Mouse (Mus musculus) thymus, postnatal 36 days (tissue): Measurements from ENCODE around the gene Sap25.
"Not testable (repeated sequence)": the region's sequence is repeated elsewhere in the genome, so short reads cannot be mapped to it uniquely, and the experiment has no call there.

Experiments used
- DNase-seq, 2 experiments: peaks; one replicate each; pipeline ENCODE4 v3.0.0; 2022; ENCODE audit warnings: mixed read lengths in 2 of 2

The Sap25 gene

DNA sequence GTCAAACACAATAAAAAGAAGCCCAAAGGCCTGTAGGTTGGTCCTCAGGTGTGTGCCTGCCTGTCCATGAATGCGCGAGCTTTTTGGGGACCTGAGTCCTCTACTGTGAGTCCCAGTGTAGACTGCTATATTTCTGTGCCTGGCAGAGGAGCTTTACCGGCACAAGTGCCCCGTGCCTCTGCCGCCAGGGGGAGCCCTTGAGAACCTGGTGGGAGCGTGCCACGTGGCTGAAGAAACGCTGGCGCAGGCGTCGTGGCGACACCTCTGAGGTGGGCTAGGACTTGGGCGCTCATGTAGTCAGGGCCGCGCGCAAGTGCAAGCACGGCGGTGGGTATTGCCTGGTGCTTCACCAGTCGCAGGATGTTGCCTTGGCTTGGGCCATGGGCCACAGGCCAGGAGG lies at the start of gene Sap25:
TSS of gene Sap25 (plus strand) at position 281 of the 400 bp plus-strand sequence.
- peak; percentile 44 to 60 for DNase-seq

DNA sequence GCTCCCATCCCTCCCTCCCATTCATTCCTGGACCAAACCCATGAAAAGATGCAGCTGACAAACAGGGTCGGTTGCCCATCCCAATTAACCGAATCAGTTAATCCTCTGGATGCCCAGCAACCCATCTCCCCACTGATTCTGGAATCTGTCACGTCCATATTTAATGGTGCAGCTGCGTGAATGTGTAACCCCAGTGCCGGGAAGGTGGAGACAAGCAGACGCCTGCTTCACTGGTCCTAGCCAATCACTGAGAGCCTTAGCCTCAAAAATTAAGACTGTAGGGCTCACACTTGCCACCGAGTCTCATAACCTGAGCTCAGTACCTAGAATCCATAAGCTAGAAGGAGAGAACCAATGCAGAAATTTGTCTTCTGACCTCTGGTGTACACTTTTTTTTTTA lies 45.2 kb upstream of the Sap25 start:
- DNase-seq, result peak in 1 of 2 experiments; percentile 8

DNA sequence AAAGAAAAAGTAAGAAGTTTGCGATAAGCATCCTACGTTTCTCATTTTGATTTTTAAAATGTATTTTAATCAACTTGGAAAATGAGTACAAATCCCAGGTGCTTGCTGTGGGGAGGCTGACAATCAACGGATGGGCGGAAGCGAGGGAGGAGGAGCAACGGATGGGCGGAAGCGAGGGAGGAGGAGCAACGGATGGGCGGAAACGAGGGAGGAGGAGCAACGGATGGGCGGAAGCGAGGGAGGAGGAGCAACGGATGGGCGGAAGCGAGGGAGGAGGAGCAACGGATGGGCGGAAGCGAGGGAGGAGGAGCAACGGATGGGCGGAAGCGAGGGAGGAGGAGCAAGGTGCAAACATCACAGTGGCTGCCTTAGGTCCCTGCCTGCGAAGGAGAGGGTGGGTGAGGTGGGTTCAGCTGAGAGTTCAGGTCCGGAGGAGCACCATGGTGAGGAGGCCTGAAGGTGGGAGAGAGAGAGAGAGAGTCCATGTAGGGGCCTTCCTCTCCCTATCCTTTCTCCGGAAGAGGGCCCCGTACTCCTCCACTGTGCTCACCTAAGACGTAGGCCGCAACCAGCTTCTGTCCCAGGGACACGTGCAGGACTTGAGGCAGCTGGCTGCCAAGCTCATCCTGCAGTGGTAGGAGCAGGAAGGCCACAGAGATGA lies 44.4 kb upstream of the Sap25 start:
- DNase-seq, result peak; percentile 50 to 71

DNA sequence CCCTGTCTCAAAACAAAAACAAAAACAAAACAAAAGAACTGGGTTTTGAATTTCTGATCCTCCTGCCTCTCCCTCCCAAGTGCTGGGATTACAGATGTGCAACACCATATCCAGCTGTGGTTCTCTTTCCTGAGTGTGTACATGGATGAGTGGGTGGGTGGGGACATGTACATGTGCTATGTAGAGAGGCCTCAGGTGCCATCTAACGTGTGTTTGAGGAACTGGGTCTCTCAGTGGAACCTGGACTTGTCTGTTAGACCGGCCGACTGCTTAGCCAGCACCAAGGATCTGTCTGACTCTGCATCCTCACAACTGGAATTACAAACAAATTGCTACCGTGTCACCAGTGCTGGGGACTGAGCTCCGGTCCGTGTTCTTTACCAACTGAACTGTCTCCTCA lies 43.5 kb upstream of the Sap25 start:
- DNase-seq, result no peak

DNA sequence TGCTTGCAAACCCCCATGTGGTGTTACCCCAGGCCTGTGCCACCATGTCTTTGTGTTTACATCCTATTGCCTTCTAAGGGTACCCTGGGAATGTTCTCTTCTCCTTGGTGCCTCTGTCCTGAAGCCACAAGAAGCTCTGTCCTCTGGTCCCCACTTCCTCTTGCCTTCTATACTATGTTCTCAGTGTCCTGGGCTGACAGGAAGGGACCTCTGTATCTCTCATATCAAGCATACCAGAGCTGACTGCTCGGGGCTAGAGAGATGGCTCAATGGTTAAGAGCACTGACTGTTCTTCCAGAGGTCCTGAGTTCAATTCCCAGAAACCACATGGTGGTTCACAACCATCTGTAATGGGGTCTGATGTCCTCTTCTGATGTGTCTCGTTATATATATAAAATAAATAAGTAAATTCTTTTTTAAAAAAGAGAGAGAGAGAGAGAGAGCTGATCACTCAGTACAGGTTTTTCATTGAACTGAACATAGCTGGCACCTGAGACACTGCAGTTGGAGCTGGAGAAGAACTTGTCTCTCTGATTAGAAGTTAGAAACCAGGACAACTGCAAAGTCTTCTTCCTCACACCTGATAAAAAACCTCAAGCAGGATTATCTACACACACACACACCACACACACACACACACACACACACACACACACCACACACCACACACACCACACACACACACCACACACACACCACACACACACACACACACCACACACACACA lies 42.9 kb upstream of the Sap25 start:
- no peak for DNase-seq

DNA sequence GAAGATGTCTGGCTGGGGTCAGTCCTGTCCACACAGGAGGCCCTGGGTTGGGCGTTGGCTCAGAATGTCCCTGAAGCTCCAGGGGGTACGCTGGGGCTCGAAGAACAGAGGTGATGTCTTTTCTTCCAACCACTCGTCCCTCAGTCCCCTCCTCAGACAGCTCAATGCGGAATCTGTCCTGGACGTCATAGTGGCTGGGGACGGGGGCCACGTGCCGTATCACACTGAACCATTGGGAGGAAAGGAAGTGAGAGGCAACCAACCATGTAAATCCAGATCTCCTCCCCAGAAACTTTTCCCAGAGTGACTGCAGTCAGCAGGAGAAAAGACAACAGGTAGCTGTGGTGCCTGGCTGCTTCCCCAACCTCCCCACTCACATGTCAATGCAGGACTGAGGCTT lies 41.5 kb upstream of the Sap25 start:
- DNase-seq, result peak in 1 of 2 experiments; percentile 25

DNA sequence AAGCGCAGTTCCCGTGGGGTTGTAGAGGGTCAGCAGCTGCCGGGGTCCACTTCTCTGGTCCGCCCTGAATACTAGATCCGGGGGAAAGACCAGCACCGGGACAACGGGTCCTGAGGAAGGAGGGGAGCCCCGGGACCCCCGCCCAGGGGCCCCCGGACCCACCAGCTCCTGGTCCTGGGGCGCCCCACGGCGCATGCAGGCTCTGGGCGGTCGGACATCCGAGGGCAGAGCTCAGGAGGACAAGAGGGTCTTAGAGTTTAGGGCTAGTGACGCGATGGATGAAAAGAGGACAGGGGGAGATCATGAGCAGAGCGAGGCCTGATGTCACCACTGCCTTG lies 40.9 kb upstream of the Sap25 start:
- DNase-seq, result no peak

DNA sequence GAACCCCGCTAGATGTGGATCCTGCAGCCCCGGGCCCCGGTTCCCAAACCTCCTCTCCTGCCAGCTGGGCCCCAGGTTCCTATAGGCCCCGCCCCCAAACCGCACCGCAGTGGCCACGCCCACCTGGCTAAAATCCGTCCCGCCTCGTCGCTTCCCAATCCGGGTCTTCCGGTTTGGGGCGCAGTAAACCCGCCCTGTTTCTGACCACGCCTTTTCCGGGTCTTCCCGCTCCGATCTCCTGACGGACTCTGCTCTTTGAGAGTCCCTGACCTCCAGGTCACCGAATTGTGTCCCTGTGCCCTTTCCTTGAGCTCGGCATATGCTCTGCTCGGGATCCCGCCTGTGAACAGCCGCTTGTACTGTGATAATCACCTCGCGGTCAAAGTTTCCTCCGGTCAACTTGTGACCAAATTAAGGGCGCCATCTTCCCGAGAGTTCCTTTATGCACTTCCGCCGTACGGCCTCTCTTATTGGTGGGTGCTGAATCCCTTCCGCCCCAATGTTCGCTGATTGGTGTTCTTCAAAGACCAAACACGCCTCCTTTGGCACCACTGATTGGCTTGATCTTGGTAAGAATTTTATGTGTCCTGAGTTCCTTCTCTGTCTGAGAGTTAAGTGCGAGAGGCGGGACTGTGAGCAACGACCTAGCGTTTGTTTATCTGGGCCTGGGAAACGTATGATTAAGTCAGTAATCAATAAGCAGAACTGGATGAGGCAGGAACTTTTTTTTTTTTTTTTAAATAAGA lies 40.3 kb upstream of the Sap25 start, which contains the start of gene Mospd3:
TSS of gene Mospd3 (minus strand) at position 440 of the 746 bp plus-strand sequence.
- peak; percentile 97 to 98 for DNase-seq

DNA sequence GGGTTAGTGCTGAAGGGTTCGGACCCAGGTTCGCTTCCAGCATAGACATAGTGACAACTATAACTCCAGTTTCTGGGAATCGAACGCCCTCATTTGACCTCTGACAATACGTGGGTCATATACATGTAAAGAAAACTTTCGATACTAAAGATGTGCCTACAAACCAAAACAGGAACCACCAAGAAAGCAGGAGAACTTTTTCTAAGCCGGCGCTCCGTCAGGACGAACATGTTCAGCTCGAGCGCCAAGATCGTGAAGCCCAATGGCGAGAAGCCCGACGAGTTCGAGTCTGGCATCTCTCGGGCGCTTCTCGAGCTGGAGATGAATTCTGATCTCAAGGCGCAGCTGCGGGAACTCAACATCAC lies 39.8 kb upstream of the Sap25 start:
- peak in 1 of 2 experiments; percentile 40 for DNase-seq

DNA sequence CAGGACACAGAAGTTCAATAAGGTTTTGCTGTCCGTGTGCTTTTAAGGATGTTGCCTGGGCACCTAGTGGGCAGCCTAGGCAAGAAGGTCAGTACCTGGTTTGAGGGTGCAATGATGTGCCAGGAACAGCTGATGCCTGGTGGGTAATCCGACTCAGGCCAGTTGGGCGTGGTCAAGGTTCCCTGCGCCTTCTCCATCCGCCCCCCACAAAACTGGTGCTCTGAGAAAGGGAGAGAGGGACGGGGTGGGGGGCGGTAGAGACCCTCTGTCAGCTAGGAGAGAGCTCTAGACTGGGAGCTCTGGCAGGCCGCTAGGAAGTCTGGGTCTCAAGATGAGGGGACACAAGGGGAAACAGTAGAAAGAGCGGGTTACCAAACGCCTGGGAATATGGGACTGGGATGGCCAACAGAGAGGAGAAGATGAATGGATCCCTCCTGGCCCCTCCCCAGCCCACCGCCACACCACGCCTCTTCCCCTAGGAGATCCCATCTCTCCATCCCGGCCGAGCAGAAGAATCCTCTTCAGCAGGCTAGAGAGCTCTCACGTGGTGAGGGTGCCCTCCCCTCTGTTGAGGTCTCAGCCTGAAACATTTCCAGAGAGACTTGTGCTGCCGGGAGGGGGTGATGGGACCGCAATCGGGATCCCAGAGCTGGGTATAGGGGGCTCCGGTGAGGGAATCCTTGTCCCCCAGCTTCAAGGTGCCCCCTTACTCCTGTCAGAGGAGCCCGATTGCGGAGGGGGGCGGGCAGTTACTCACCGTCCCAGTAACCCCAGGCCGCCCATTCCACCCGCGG lies 33.1 kb upstream of the Sap25 start:
- peak in 1 of 2 experiments; percentile 13 for DNase-seq

DNA sequence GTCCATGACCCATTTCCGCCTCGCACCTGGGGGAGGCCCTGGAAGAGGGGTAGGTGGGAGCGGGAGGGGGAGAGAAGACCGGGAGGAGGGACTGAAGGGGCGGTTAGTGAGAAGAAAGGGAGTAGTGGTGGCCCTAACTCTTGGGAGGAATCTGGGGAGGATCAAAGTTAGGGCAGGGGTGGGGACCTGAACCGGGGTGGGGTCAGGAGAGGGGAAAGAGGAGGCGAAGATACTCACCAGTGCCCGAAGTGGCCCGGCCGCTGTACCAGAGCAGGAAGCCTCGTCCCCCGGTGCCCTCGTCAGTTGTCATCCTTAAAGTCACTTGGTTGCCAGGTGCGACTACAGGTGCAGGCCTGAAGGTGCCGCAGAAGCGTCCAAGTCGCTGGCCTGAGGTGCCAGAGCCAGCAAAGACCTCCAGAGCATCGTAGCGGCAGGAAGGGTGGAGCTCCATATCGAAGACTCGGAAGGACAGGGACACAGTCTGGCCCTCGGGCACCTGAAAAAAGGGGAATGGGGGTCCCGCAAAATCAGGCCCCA lies 32.4 kb upstream of the Sap25 start:
- no peak for DNase-seq

DNA sequence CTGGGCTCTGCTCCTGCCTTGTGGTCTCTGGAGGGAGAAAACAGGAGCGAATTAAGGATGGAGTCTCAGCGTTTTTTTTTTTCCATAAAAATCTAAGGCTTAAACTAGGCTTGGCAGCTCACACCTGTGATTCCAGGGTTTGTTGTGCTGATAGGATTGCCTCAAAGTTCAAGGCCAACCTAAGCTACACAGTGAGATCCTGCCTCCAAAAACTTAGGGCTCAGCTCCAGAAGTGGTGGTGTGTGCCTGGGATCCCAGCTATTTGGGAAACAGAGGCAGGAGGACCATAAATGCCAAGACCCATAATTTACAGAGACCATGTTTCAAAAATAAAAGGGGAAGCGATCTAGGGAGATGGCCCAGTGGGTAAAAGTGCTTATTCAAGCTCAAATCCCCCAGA lies 31.8 kb upstream of the Sap25 start:
- no peak for DNase-seq

DNA sequence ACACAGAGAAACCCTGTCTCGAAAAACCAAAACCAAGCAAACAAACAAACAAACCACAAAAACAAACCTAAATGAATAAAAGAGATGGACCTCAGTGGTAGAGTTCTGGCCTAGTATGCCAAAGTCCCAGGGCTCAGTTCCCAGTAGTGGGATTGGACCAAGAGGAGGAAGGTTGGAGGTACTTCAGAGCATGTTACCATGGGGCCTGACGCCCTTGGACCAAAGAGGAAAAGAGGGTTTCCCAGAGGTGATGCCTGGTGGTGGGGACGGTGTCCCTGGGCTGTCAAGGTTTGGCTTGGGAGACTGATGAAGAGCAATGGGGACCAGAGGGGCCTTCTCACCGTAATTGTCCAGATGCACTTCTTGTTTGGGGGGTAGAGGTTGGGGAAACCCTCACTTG lies 31.1 kb upstream of the Sap25 start:
- DNase-seq, result no peak

DNA sequence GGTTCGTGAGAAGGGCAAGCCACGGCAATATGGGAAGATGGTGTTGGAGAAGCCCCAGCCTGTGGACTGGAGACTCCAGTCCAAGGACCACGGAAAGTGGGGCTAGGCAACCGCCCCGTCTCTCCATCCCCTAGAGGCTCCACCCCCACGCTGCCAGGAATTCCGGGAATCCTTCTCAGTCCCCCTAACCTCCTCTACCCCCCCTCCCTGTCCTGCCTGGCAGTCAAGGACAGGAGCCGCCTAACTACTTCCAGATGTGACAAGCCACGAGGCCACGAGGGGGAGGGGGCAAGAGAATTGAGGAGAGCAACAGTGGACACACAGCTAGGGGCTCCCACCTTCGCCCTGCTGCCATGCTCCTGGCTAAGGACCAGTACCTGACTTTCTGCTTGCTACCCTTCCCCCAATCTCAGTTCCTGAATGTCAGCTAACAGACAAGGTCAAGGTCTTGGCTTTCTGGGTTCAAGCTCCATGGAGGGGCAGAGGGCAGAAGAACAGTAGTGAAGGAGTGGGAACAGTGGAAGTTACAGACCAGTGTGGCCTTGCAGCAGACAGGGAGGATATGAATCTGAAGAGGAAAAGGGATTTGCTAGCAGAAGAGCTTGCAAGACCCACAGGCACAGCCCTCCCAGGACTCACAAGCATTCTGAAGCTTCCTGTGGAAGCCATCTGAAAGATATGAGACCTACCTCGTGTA lies 30.4 kb upstream of the Sap25 start:
- peak in 1 of 2 experiments; percentile 11 for DNase-seq

DNA sequence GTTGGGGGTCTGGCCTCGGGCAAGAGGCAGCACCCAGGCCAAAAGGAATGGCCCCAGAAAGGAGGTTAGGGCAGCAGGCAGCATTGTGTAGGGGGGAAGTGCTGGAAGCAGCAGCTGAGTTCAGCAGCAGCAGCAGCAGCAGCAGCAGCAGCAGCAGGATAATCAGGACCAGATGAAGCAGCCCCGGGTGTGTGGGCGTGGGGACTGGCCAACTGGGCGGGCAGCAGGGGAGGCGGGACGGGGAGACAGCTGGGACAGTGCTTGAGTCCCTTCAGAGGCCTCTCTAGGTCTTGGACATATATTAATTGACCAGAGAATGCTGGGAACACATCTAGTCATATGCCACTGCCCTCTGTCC lies 29.9 kb upstream of the Sap25 start:
- peak in 1 of 2 experiments; percentile 8 for DNase-seq

DNA sequence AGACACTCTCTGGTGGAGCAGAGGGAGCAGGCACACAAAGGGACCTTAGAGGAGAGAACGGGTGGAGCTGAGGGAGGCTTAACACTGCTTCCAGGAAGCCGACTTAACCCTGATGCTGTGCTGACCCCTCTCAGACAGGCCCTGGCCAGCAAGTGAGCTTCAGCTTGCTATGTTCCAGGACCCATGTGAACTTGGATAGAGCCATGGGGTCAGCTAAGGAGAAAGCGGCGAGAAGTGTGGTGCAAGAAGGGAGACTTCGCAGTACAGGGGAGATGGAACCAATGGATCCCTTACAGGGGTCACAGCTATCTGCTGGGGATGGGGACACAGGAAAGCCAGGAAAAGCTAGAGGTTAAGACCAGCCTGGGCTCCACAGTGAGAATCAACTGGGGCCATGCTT lies 28.1 kb upstream of the Sap25 start:
- DNase-seq, result no peak

DNA sequence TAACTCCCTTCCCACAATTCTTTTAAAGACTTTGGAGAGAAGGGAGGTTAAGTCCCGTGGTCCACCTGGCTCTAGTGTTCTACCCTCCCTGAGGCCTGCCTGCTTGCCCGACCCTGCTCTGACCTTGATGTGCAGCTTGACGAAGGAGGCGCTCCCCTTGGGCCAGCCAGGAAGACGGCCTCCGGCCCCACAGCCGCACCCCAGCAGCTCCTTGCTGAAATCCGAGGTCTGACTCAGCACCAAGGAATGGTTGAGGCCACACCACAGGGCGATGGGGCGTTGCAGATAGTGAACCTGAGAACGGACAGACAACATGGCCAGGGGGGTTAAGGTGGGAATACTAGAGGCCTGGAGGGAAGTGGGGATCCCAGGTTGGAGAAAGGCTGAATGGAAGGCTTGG lies 27.6 kb upstream of the Sap25 start, which contains the start of gene Pcolce:
TSS of gene Pcolce (minus strand) at position 235 of the 400 bp plus-strand sequence.
- DNase-seq, result no peak

DNA sequence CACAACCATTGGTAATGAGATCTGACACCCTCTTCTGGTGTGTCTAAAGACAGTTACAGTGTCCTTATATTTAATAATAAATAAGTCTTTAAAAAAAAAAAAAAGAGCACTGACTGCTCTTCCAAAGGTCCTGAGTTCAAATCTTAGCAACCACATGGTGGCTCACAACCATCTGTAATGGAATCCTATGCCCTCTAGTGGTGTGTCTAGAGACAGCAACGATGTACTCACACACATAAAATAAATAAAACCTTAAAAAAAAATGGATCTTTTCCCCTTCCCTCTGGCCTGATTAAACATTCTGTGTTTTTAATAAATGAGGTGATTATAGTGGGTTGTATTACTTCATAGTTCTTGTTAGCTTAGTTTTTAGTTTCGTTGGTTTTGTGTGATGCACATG lies 26.2 kb upstream of the Sap25 start:
- DNase-seq, result not testable (repeated sequence)

DNA sequence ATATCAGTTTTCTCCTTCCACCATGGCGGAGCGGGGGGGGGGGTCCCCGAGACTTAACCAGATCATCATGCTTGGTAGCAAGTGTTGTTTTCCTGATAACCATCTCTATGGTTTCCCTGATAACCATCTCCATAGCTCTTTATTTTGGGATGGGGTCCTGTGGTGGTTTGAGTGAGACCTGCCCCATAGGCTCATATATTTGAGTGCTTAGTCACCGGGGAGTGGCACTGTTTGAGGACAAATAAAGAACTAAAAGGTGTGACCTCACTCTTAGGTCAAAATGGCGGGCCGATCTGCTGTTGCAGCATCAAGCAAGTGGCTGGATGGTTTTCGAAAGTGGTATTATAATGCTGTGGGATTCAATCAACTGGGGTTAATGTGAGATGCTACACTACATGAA lies 25.8 kb upstream of the Sap25 start:
- no peak for DNase-seq

DNA sequence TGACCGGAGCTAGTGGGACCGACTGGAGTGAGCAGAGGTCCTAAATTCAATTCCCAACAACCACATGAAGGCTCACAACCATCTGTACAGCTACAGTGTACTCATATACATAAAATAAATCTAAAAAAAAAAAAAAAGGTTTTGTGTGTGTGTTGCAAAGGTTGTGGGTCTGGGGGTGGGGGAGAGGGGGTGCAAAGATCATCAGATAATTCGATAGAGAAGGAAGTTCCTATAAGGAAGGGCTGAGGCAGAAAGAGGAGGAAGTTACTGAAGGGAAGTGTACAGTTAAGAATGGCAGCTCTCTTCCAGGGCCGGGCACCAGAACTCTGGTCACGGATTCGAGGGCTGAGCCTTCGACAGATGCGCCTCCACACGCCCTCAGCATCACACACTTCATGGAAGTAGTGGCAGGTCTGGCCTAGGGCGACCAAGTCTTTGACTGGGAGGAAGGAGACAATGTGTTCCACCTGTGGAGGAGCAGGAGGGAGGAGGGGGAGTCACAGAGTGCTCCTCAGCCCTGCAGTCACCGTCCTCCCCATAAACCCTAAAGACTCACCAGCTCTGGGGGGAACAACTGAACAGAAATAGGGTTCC lies 17.1 kb upstream of the Sap25 start:
- DNase-seq, result no peak

DNA sequence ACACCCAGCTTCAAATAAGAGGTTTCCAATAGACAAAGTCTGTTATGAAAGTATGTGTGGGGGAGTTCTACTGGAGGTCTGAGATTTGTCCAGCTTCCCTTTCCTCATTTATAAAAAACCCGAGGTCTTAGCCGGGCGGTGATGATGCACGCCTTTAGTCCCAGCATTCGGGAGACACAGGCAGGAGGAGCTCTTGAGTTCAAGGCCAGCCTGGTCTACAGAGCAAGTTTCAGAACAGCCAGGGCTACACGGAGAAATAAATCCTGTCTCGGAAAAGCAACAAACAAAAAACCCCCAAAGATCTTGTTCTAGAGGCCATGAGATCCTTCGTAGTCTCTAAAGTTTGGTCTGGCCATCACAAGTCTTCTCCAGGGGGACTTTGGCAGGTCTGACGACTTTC lies 13.1 kb upstream of the Sap25 start:
- no peak for DNase-seq
